Mouse (Mus musculus): ENCODE measurements around the gene Tnr.

The Tnr gene

GRCm38 (mm10) chr1:159566046-159566445 is 42.5 kb downstream of the Tnr start:
- peak; percentile 40 for DNase-seq (ENCODE audit: low read depth, low spot score)

GRCm38 (mm10) chr1:159567171-159567570 is 43.6 kb downstream of the Tnr start:
- DNase-seq (ENCODE audit: low read depth, low spot score): no peak

GRCm38 (mm10) chr1:159570270-159570669 is 46.7 kb downstream of the Tnr start:
- no peak for DNase-seq (ENCODE audit: low read depth, low spot score)

- DNase-seq (ENCODE audit: low read depth, low spot score): no peak
These were observed 47.3 kb downstream of the Tnr start for GRCm38 (mm10) chr1:159570831-159571230.

- no peak for DNase-seq (ENCODE audit: low read depth, low spot score)
These were observed 48.4 kb downstream of the Tnr start for GRCm38 (mm10) chr1:159571951-159572350.

GRCm38 (mm10) chr1:159573116-159573515 is 49.5 kb downstream of the Tnr start:
- DNase-seq (ENCODE audit: low read depth, low spot score): no peak

- DNase-seq (ENCODE audit: low read depth, low spot score): no peak
These were observed 51.1 kb downstream of the Tnr start for GRCm38 (mm10) chr1:159574661-159575060.

- no peak for DNase-seq (ENCODE audit: low read depth, low spot score)
These were observed 52.7 kb downstream of the Tnr start for GRCm38 (mm10) chr1:159576246-159576645.

GRCm38 (mm10) chr1:159578391-159578790 is 54.8 kb downstream of the Tnr start:
- no peak for DNase-seq (ENCODE audit: low read depth, low spot score)

GRCm38 (mm10) chr1:159580335-159580921 is 56.9 kb downstream of the Tnr start:
- no peak for DNase-seq (ENCODE audit: low read depth, low spot score)

- DNase-seq (ENCODE audit: low read depth, low spot score): no peak
These were observed 60.3 kb downstream of the Tnr start for GRCm38 (mm10) chr1:159583877-159584276.

GRCm38 (mm10) chr1:159588741-159589140 is 65.2 kb downstream of the Tnr start:
- no peak for DNase-seq (ENCODE audit: low read depth, low spot score)

- no peak for DNase-seq (ENCODE audit: low read depth, low spot score)
These were observed 70.8 kb downstream of the Tnr start for GRCm38 (mm10) chr1:159594099-159595058.

- DNase-seq (ENCODE audit: low read depth, low spot score): no peak
These were observed 72.2 kb downstream of the Tnr start for GRCm38 (mm10) chr1:159595729-159596128.

GRCm38 (mm10) chr1:159596640-159597039 is 73.1 kb downstream of the Tnr start:
- no peak for DNase-seq (ENCODE audit: low read depth, low spot score)

- DNase-seq (ENCODE audit: low read depth, low spot score): no peak
These were observed 90.0 kb downstream of the Tnr start for GRCm38 (mm10) chr1:159613561-159613960.

- DNase-seq (ENCODE audit: low read depth, low spot score): no peak
These were observed 90.6 kb downstream of the Tnr start for GRCm38 (mm10) chr1:159614062-159614601.

GRCm38 (mm10) chr1:159614644-159615431 is 91.3 kb downstream of the Tnr start:
- no peak for DNase-seq (ENCODE audit: low read depth, low spot score)

- no peak for DNase-seq (ENCODE audit: low read depth, low spot score)
These were observed 92.1 kb downstream of the Tnr start for GRCm38 (mm10) chr1:159615686-159616085.

GRCm38 (mm10) chr1:159619205-159619604 is 95.6 kb downstream of the Tnr start:
- no peak for DNase-seq (ENCODE audit: low read depth, low spot score)

- DNase-seq (ENCODE audit: low read depth, low spot score): peak; percentile 36
These were observed 97.8 kb downstream of the Tnr start for GRCm38 (mm10) chr1:159621321-159621720.

- DNase-seq (ENCODE audit: low read depth, low spot score): no peak
These were observed 105.5 kb downstream of the Tnr start for GRCm38 (mm10) chr1:159629119-159629518.
